Mouse (Mus musculus) ES-Bruce4 (cell line): Measurements from ENCODE around the gene Arhgef6. TPM values are rescaled to one million over a fixed set of nuclear protein-coding genes. Genes with fewer than 3 reads are reported as not detected.

Experiments
- H3K27ac ChIP-seq: 2 replicates; pipeline ENCODE4 v1.5.1; 2012; ENCODE audit warnings: low read length, inconsistent platforms; ENCODE audit not compliant: insufficient read depth
- H3K27me3 ChIP-seq: 2 replicates; pipeline ENCODE4 v1.6.1; 2012; ENCODE audit warnings: mild to moderate bottlenecking, low read length, inconsistent platforms; ENCODE audit not compliant: control insufficient read depth, poor library complexity, insufficient read depth, severe bottlenecking
- H3K36me3 ChIP-seq: 2 replicates; pipeline ENCODE4 v1.6.1; 2012; ENCODE audit warnings: inconsistent platforms, mild to moderate bottlenecking, low read length, moderate library complexity; ENCODE audit not compliant: control insufficient read depth, poor library complexity, insufficient read depth, severe bottlenecking
- H3K4me1 ChIP-seq: one replicate; pipeline ENCODE4 v1.8.1; 2011; ENCODE audit warnings: low read length; ENCODE audit not compliant: control insufficient read depth, insufficient read depth
- H3K4me3 ChIP-seq: 2 replicates; pipeline ENCODE4 v1.5.1; 2011; ENCODE audit warnings: low read depth, mild to moderate bottlenecking, low read length
- H3K9ac ChIP-seq: 2 replicates; pipeline ENCODE4 v1.6.1; 2012; ENCODE audit warnings: low read depth, mild to moderate bottlenecking, inconsistent platforms; ENCODE audit not compliant: poor library complexity, severe bottlenecking
- H3K9me3 ChIP-seq: replicated peaks from 2 replicates; pipeline ENCODE4 v1.6.1; 2012; ENCODE audit warnings: mild to moderate bottlenecking, low read length, inconsistent platforms; ENCODE audit not compliant: control insufficient read depth, poor library complexity, insufficient read depth, severe bottlenecking
- CTCF ChIP-seq: IDR thresholded peaks from one replicate; pipeline ENCODE4 v1.8.1; 2011; ENCODE audit warnings: low read depth, low read length
- EP300 ChIP-seq: IDR thresholded peaks from 2 replicates; pipeline ENCODE4 v1.6.1; 2011; ENCODE audit warnings: low read depth, low read length; ENCODE audit not compliant: insufficient read depth
- POLR2A ChIP-seq: IDR thresholded peaks from one replicate; pipeline ENCODE4 v1.8.1; 2011; ENCODE audit warnings: low read length; ENCODE audit not compliant: insufficient read depth
- polyA plus RNA-seq: library from polyadenylated mRNA; stranded (reverse); fragments of >200 nt; gene quantifications from 2 replicates; pipeline ENCODE4 v1.2.4, GENCODE M21; 2011; ENCODE audit warnings: low read depth; ENCODE audit not compliant: missing spikeins, insufficient read depth, insufficient read length

Arhgef6 gene
- polyA plus RNA-seq, 1 experiment, result 5.8 TPM

GRCm38 (mm10) chrX:57286281-57286680 is 52.2 kb downstream of the Arhgef6 start:
- no peak overlapping the region for H3K9ac ChIP-seq
- H3K36me3 ChIP-seq, result no peaks in the 10 kb centered on the region
- no peaks in the 10 kb centered on the region for H3K9me3 ChIP-seq
- no peak overlapping the region for H3K4me3 ChIP-seq
- H3K4me1 ChIP-seq, result no peaks in the 10 kb centered on the region
- no peak overlapping the region for H3K27ac ChIP-seq
- no peaks in the 10 kb centered on the region for H3K27me3 ChIP-seq
- no peak for TF ChIP-seq EP300
- TF ChIP-seq POLR2A, result no peak
- TF ChIP-seq CTCF, result no peak

GRCm38 (mm10) chrX:57282184-57282583 is 56.3 kb downstream of the Arhgef6 start:
- no peaks in the 10 kb centered on the region for H3K36me3 ChIP-seq
- H3K9me3 ChIP-seq, result no peaks in the 10 kb centered on the region
- no peak overlapping the region for H3K9ac ChIP-seq
- no peaks in the 10 kb centered on the region for H3K4me1 ChIP-seq
- no peak overlapping the region for H3K4me3 ChIP-seq
- TF ChIP-seq EP300 (no peak), CTCF (no peak), POLR2A (no peak)
- no peak overlapping the region for H3K27ac ChIP-seq
- no peaks in the 10 kb centered on the region for H3K27me3 ChIP-seq

- Histone ChIP-seq H3K27ac (no peak overlapping the region), H3K9ac (no peak overlapping the region), H3K4me1 (no peaks in the 10 kb centered on the region), H3K9me3 (no peaks in the 10 kb centered on the region), H3K36me3 (no peaks in the 10 kb centered on the region), H3K4me3 (no peak overlapping the region), H3K27me3 (no peaks in the 10 kb centered on the region)
- TF ChIP-seq POLR2A (no peak), EP300 (no peak), CTCF (no peak)
These were observed 60.8 kb downstream of the Arhgef6 start for GRCm38 (mm10) chrX:57277560-57278335.

- Histone ChIP-seq H3K27me3 (no peaks in the 10 kb centered on the region), H3K9ac (no peak overlapping the region), H3K4me3 (no peak overlapping the region), H3K27ac (no peak overlapping the region), H3K4me1 (no peaks in the 10 kb centered on the region), H3K9me3 (no peaks in the 10 kb centered on the region), H3K36me3 (no peaks in the 10 kb centered on the region)
- TF ChIP-seq EP300 (no peak), POLR2A (no peak), CTCF (no peak)
These were observed 75.0 kb downstream of the Arhgef6 start for GRCm38 (mm10) chrX:57263515-57263914.

GRCm38 (mm10) chrX:57260744-57261143 is 77.8 kb downstream of the Arhgef6 start:
- Histone ChIP-seq H3K4me3 (no peak overlapping the region), H3K27ac (no peak overlapping the region), H3K9ac (no peak overlapping the region), H3K27me3 (no peaks in the 10 kb centered on the region), H3K4me1 (no peaks in the 10 kb centered on the region), H3K9me3 (no peaks in the 10 kb centered on the region), H3K36me3 (no peaks in the 10 kb centered on the region)
- no peak for TF ChIP-seq EP300
- no peak for TF ChIP-seq POLR2A
- no peak for TF ChIP-seq CTCF

- no peaks in the 10 kb centered on the region for H3K4me1 ChIP-seq
- H3K4me3 ChIP-seq, result no peak overlapping the region
- no peaks in the 10 kb centered on the region for H3K9me3 ChIP-seq
- no peaks in the 10 kb centered on the region for H3K27me3 ChIP-seq
- H3K9ac ChIP-seq, result no peak overlapping the region
- no peaks in the 10 kb centered on the region for H3K36me3 ChIP-seq
- TF ChIP-seq POLR2A (no peak), CTCF (no peak)
- H3K27ac ChIP-seq, result no peak overlapping the region
These were observed 85.0 kb downstream of the Arhgef6 start for GRCm38 (mm10) chrX:57253329-57254055.
